In genomic region chr2:49572111-49572642, GRCm38 (mm10) we compare ENCODE assay signal across 8 mouse cellular contexts. TPM values are rescaled to one million over a fixed set of nuclear protein-coding genes. Genes with fewer than 3 reads are reported as not detected.
DNase-seq lines count a peak whose midpoint lies in the region; ATAC-seq and TF ChIP-seq lines count a peak whose summit lies in the region.

No protein-coding gene starts in this region.

- no peaks in the 10 kb centered on the region for H3K9me3 ChIP-seq in forebrain, embryonic 13.5 days (replicated peaks)
- H3K9me3 ChIP-seq in neural tube, embryonic 12.5 days: no peaks in the 10 kb centered on the region

- no peak for TF ChIP-seq CTCF in cerebellum, adult 2 months (IDR thresholded peaks at IDR 0.05; ENCODE audit: borderline replicate concordance, insufficient read depth, low read depth, low read length)

- no peak for TF ChIP-seq POLR2A in cerebellum, adult 2 months (IDR thresholded peaks at IDR 0.05; ENCODE audit: borderline replicate concordance, insufficient read depth, low read length)

- 61% methylated on average over 12 of the region's 12 CpGs for WGBS in cerebellum, adult 2 months
- WGBS in forebrain, embryonic 13.5 days: 25% methylated on average over 12 of the region's 12 CpGs
- WGBS in neural tube, embryonic 12.5 days: 59% methylated on average over 12 of the region's 12 CpGs

- H3K27me3 ChIP-seq in cerebellum, adult 2 months (ENCODE audit: control insufficient read depth, insufficient read depth, low read length): no peaks in the 10 kb centered on the region
- no peaks in the 10 kb centered on the region for H3K27me3 ChIP-seq in forebrain, embryonic 13.5 days
- H3K27me3 ChIP-seq in neural tube, embryonic 12.5 days (replicated peaks): no peaks in the 10 kb centered on the region

- DNase-seq in cerebellum, adult 8-10 months: peak; percentile 24
- no peak for DNase-seq in cerebellum, adult 2 months
- DNase-seq in layer of hippocampus, postnatal 14 days (ENCODE audit: low spot score in 2 of 2): peak; percentile 22 to 52
- no peak for DNase-seq in thymus, postnatal 25 days

- peak overlapping the region; percentile 50 for H3K9ac ChIP-seq in forebrain, embryonic 13.5 days
- no peak overlapping the region for H3K9ac ChIP-seq in neural tube, embryonic 12.5 days

- H3K4me2 ChIP-seq in forebrain, embryonic 13.5 days: peak overlapping the region; percentile 50
- peak overlapping the region; percentile 36 for H3K4me2 ChIP-seq in neural tube, embryonic 12.5 days (replicated peaks)

- no peak overlapping the region for H3K4me3 ChIP-seq in cerebellum, adult 2 months (replicated peaks; ENCODE audit: insufficient read depth, low read depth, low read length)
- 0 out of 2 replicates have a peak overlapping the region, but pooled peaks have one; percentile 15 for H3K4me3 ChIP-seq in forebrain, embryonic 13.5 days
- no peak overlapping the region for H3K4me3 ChIP-seq in neural tube, embryonic 12.5 days

- no peak overlapping the region for H3K27ac ChIP-seq in cerebellum, adult 2 months (ENCODE audit: insufficient read depth, low read length)
- H3K27ac ChIP-seq in forebrain, embryonic 13.5 days: peak overlapping the region; percentile 88
- 0 out of 2 replicates have a peak overlapping the region, but pooled peaks have one; percentile 2 for H3K27ac ChIP-seq in neural tube, embryonic 12.5 days

- H3K4me1 ChIP-seq in cerebellum, adult 2 months (ENCODE audit: control insufficient read depth, insufficient read depth, low read length): peaks cover 27% of the 10 kb centered on the region
- peaks cover 46% of the 10 kb centered on the region for H3K4me1 ChIP-seq in forebrain, embryonic 13.5 days
- peaks cover 12% of the 10 kb centered on the region for H3K4me1 ChIP-seq in neural tube, embryonic 12.5 days

- no peaks in the 10 kb centered on the region for H3K36me3 ChIP-seq in forebrain, embryonic 13.5 days (ENCODE audit: poor library complexity, severe bottlenecking)
- no peaks in the 10 kb centered on the region for H3K36me3 ChIP-seq in neural tube, embryonic 12.5 days

- ATAC-seq in forebrain, embryonic 13.5 days: peak; percentile 65
- ATAC-seq in neural tube, embryonic 12.5 days (ENCODE audit: low FRiP score, low read depth): peak; percentile 62; the same call in 1 of the 2 replicates
- ATAC-seq in megakaryocyte-erythroid progenitor cell, adult 5-6 weeks (replicated peaks; ENCODE audit: low FRiP score, low TSS enrichment, poor library complexity, severe bottlenecking): no peak
- no peak for ATAC-seq in megakaryocyte, adult 5-6 weeks (ENCODE audit: poor library complexity, severe bottlenecking)

RNA-seq across cellular contexts. Expression of gene Kif5c, which starts 46.9 kb away (rescaled TPM):
- 257 and 291 TPM in 2 replicates for polyA plus RNA-seq in cerebellum, adult 2 months (2012; rRNA removed)
- 129 and 139 TPM in 2 replicates for polyA plus RNA-seq in forebrain, embryonic 13.5 days (2015; fragmentation: Nextera tagmentation; extraction: Ambion mirVana)
- total RNA-seq in layer of hippocampus, postnatal 14 days (2021): 100 to 1,000 TPM; 557 to 563 TPM
- polyA plus RNA-seq in neural tube, embryonic 12.5 days (2016; fragmentation: Nextera tagmentation; extraction: Ambion mirVana): 165 and 168 TPM in 2 replicates
- total RNA-seq in megakaryocyte-erythroid progenitor cell, adult 5-6 weeks (2014; fragmentation: Nextera tagmentation): 0.09 and 0.74 TPM in 2 replicates
- total RNA-seq in megakaryocyte-erythroid progenitor cell, adult 5-6 weeks (2017): 2.0 TPM in 1 of 2 replicates, not detected in the other
- total RNA-seq in megakaryocyte, adult 5-6 weeks (2015): 0.13 and 0.16 TPM in 2 replicates
- total RNA-seq in megakaryocyte, adult 5-6 weeks (2017): 0.15 and 0.28 TPM in 2 replicates

Comparison
In these comparisons a context has a peak if more than half of its experiments do, and no peak if none do; other contexts are left out.
1. DNase-seq: peak in cerebellum, adult 8-10 months (single experiment) and layer of hippocampus, postnatal 14 days (2 of 2); none in cerebellum, adult 2 months (0 of 2) and thymus, postnatal 25 days (single experiment).
2. ATAC-seq: peak in forebrain, embryonic 13.5 days (single experiment) and neural tube, embryonic 12.5 days (single experiment); none in megakaryocyte-erythroid progenitor cell, adult 5-6 weeks (single experiment) and megakaryocyte, adult 5-6 weeks (single experiment).
3. RNA of gene Kif5c, which starts 46.9 kb away (total RNA-seq): 557 to 563 TPM in layer of hippocampus, postnatal 14 days; 0.09 to 2.0 TPM in megakaryocyte-erythroid progenitor cell, adult 5-6 weeks and 0.13 to 0.28 TPM in megakaryocyte, adult 5-6 weeks; every median in the first group is over 100 times any median in the second.